Mouse (Mus musculus) kidney, postnatal 14 days (tissue): Measurements from ENCODE around the gene Myt1l.

ENCODE experiments used
- DNase-seq: peaks from one replicate; pipeline ENCODE4 v3.0.0; 2022; ENCODE audit warnings: mixed read lengths

Gene Myt1l

DNA sequence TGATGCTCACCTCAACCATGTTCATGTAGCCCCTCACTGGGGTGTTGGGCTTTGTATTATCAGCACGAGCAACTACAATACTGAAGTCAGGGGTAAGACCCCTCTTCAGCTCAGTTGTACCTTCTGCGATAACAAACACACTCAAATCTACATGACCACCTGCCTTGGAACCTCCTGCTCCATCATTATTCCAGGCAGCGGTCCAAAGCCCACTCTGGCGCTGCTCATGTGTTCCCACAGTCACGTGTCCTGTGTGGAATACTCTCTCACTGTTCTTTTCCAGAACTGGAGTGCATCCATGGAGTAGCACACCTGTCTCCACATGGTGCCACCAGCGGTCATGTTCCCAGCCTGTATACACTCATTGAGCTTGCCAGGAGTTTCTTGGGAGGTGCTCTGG is 42.2 kb downstream of the Myt1l start:
- DNase-seq: no peak

GRCm38 (mm10) chr12:29571613-29572012 is 43.4 kb downstream of the Myt1l start:
- DNase-seq: no peak

GRCm38 (mm10) chr12:29593787-29594186 is 65.6 kb downstream of the Myt1l start:
- DNase-seq: no peak

DNA sequence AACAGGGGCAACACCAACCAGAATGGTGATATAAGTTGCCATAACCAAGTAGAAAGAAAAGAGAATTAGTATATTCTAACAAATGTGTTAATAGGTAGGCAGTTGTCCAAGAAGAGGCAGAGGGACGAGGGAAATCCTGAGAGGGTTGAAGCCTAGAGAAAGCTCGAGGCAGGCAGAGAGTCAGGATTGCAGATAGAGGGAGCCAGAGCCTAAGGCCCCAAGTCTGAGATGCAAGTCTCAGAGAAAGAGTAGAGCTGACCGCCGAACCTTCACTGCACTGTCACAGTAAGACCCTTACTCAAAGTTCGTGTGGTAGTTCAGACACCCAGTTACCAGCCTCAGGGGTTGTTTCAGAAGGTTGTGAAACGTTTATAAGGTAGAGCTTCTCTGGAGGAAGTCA is 71.7 kb downstream of the Myt1l start:
- no peak for DNase-seq

DNA sequence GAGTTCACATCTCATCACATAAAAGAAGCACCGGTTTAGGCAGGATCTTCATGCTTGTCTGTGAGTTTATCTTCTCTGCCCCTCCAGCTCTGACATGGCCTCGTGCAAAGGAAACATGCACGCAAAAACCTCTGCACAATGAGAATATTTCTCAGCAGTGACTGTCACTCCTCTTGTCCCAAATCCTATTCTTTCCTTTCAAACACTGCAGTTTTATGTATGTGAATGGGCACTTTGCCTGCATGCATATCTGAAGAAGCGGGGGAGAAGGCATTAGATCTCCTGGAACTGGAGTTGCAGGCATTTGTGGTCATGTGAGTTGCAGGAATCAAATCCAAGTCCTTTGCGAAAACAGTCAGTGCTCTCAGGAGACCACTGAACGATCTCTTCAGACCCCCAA is 73.0 kb downstream of the Myt1l start:
- no peak for DNase-seq

DNA sequence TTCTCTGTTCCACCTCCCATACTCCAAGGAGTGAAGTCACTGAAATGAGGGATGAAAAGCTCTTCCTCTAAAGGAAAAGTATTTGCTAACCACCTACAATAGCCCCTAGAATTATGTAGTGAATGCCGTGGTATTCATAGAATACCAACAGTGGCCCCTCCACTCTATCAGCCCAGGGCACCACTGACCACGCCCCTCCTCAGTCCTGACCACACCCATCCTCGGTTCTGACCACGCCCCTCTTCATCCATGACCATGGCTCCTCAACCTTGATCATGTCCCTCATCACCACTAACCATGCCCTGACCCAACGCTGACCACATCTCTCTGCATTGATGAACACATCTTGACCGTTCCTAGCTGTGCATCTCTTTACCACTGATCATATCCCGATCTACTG is 76.5 kb downstream of the Myt1l start:
- DNase-seq: no peak

GRCm38 (mm10) chr12:29605124-29605523 is 76.9 kb downstream of the Myt1l start:
- DNase-seq: no peak

- DNase-seq: no peak
Observed at GRCm38 (mm10) chr12:29606221-29606620, 78.0 kb downstream of the Myt1l start.

DNA sequence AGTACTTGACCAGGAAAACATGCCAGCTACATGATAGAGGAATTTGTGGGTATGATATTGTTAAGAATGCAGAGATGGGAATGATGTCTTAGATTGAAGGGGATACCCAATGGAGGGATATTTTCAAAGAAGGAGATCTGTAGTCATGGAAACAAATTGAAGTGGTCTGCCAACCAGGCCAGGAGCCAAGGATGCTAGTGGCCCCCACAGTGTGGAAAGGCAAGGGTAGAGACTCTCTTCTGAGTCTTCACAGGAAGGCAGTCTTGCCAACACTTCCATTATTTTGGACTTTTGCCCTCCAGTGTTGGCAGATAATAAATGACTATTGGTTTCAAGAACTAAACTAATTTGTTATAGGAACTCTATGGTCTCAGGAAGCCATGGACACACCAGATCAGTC is 89.6 kb downstream of the Myt1l start:
- no peak for DNase-seq

DNA sequence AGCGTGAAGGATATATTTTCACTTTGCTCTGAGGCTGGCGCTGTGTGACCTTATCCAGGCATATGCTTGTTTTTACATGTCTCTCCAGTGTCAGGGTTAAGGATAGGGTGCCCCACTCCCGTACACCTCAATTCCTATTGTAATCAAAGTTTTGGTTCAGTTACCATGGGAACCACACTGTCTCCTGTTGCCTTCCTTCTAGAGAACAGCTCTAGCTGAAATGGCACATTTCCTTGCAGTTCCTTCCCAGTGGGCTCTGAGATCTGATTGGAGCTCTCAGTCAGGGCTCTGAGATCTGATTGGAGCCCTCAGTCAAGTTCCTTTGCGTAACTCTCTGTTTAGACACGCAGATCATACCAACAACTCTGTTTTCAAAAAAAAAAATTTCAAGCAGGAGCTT is 93.3 kb downstream of the Myt1l start:
- DNase-seq: no peak

GRCm38 (mm10) chr12:29627956-29628750 is 100.0 kb downstream of the Myt1l start:
- no peak for DNase-seq

DNA sequence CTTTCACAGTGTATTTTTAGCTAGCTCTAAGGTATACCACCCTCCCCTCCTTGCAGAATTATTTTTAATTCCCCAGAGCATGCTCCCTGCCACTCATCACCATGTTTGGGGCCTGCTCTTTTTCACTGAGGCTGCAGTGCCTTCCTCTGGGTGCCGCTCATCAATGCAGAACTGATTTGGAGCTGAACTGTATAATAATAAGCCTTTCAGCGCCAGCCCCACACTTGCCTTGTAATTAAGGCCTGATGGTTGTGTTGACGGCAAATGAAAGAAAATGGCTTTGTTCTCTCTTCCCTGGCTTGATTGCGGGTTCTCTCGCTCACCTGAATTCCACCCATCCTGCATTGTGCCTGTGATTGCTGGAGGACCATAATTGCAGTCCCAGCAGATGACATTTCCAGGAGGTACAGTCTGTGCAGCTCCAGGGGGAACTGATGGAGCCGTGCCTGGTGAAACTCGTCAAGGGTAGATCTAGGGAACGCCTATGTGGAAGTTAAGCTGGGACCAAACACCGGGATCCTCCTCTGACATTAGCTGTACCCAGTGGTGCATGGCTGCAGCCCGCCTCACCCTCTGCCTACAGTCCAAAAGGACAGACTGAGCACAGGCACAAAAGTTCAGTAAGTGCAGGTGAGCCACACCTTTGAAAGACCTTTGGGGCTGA is 101.8 kb downstream of the Myt1l start:
- DNase-seq: peak; percentile 4

DNA sequence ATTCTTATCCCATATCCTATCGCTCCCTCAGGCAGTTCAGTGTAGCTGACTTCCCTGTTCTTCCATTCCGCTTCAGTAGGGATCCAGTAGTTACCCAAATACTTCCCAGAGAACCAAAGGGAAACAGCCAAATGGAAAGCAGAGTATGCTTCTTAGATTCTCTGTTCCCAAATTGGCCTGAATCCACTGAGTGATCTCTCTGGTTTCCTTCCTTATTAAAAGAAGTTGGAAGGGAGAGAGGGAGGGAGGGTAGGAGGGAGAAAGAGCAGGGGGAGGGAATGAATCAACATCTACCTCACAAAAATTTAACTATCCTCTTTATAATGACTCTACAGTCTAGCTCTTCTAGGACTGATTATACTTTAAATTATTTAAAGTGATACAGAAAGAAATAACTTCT is 106.3 kb downstream of the Myt1l start:
- no peak for DNase-seq

DNA sequence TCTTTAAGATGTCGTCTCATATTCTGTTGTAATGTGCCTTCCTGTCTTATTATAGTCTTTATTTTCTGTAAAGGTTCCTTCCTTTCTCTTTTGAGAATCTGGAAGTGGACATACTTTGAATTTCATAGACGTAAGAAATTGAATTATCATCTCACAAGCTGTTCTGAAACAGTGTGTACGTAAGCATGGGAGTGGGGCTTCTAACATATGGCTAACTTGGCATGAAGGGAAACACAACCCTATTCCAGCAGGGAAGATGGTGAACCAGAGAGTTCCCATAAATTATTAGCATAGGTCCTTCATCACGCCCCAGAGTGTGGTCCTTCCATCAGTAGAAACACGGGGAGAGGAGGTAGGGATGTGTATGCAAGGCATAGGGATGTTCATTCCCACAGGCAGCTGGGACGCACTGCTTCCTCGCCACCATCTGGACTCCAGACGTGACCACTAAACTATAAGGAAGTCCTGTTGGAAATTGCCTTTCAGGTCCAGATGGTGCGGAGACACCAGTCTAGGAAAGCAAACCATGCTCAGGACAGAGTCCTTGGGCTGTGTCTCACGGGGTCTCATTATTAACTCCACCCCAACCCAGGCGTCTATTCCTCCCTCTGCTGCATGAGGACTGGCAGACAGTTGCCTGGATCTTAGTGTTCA is 111.5 kb downstream of the Myt1l start:
- no peak for DNase-seq

GRCm38 (mm10) chr12:29640201-29640600 is 112.0 kb downstream of the Myt1l start:
- no peak for DNase-seq

DNA sequence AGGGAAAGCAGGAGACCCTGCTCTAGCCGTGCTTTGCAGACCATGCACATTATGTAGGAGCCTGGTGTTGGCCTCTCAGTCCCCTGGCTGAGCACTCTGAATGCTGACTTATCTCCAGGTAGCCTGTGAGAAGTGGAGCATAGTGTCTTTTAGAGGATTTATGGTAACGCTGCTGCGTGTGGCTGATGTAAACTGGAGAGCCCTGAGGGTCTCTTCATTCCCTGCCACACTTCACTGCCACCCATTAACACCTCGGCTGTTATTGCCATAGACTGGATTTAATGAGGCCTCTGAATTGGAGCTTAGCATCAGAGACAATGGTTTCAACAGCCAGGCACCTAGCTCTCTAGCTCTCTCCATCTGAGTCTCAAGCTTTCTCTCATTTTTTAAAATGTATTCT is 114.7 kb downstream of the Myt1l start:
- DNase-seq: no peak

DNA sequence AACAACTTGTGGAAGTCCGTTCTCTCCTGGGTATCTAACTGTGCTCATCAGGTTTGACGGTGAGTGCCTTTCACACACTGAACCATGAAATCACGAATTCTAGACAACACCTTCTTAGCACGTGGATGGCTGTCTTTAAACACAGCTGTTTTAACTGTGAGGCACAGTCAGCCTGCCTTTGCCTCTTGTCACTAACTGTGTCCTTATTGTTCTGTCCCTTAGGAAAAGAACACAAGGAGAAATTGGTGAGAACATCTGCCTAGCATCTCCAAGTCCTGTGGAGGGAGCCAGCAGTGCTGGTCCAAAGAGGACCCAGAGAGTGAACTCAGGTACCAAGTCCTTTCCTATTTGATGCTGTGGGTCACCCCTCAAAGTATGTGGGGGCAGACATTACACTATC is 115.9 kb downstream of the Myt1l start:
- DNase-seq: no peak

DNA sequence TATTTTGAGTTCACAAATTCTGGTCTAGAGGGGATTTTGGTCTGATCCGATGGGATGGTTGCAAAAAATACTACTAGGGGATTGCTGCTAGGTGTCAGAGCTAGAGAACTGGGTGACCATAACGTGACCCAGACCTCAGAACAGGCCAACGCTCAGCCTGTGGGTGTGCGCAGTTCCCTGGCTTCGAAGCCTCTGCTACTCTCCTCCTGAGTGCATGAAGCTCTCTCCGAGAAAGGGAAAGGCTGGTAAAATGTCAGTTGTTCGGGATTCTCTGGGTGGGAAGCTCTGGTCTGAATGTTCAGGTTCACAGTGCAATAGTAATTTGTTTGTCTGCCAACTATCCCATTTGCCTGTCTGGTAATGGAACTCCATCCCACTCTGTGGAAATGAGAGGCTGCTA is 116.5 kb downstream of the Myt1l start:
- no peak for DNase-seq

DNA sequence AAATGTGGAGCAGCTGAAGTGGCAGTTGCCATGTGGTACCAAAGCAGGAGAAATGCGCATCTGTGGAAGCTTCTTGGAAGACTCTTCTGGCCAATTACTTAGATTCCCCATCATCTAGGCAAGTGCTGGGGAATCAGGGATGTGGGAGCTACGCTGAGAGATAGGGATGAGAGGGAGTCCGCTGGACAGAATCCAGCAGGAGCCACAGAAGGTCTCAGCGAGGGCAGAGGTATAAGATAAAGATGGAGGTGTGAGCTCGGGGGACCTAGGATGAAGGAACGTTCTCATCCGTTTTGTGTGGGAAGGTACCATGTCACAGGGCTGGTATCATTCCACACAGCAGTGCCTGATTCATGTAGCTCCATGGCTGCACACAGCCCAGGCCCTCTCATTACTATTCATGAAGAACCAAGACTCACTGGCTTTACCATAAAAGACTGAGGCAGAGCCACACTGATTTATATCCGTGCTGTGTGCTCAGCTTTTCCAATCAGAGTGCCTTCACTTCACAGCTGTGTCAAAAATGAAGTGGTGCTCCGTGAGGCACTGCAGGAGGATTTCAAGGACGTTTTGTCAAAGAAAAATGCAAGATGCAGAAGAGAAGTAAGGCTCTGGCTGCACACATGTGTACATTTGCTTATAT is 121.4 kb downstream of the Myt1l start:
- no peak for DNase-seq

GRCm38 (mm10) chr12:29652516-29652915 is 124.3 kb downstream of the Myt1l start:
- DNase-seq: no peak

DNA sequence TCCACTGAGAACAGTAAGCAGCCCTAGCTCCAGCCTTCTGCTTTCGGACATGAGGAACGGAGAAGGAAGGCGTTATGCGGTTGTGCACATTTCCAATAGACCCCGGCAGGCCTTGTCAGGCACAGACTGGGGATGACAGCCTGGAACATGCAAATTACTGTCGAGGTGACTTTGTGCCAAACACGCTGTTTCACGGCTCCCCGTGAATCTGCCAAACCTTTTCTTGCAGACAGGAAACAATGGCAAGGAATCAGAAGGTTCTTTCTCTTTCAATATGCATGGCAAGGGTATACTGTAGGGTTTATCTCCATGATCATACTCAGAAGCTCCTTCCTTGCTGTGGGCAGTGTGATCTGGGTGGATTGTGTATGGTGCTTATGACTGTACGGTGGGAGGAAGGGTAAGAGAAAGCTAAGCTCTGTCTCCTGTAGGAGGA is 127.0 kb downstream of the Myt1l start:
- DNase-seq: no peak

GRCm38 (mm10) chr12:29655673-29656072 is 127.5 kb downstream of the Myt1l start:
- no peak for DNase-seq

GRCm38 (mm10) chr12:29657061-29657460 is 128.9 kb downstream of the Myt1l start:
- DNase-seq: peak; percentile 2

DNA sequence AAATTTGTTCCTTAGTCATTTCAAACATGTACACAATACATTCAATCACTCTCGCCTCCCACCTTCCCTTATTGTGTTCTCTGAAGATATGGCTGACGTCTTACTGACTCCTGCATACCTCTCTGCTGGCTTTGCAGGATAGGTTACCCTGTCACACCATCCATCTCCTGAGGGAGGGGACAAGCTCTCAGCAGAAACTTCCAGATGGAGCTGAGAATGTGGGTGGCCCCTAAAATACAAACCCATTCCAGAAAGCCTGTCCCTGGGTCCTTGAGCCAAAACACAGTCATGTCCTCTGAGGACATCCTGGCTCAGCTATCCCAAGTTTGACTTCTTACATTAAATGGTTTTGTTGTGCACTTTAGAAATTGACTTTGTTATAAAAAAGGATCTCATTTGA is 129.7 kb downstream of the Myt1l start:
- no peak for DNase-seq
